Mouse (Mus musculus) spleen, adult 12 weeks (tissue): Measurements from ENCODE around the gene Uap1.

Source experiments
- DNase-seq: peaks from one replicate; pipeline ENCODE4 v3.0.0; 2022; ENCODE audit warnings: low spot score

Gene Uap1

DNA sequence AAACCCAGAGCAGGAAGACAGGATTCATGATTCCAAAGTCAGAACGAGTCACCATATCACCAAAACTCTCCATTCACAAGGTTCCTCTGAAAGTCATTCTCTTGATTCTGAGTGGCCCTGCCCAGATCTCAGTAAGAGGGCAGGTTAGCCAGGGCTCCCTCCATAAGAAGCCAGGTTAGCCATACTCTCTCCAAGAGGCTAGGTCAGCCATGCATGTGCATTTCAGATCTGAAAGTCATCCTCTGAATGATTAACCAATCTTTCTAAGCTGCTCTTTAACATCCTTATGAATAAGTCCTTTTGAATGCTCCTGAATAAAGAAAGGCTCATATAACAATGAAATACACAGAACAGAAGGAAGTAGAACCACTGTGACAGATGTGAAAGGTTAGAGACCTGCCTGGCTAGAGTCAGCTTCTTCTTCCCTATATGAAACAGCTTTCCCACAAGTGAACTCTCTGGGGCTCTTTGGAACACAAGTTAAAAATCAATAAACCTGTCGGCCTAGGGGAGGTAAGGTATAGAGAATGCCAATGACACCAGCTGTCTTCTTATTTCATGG, 10.6 kb downstream of the Uap1 start:
- no peak for DNase-seq

DNA sequence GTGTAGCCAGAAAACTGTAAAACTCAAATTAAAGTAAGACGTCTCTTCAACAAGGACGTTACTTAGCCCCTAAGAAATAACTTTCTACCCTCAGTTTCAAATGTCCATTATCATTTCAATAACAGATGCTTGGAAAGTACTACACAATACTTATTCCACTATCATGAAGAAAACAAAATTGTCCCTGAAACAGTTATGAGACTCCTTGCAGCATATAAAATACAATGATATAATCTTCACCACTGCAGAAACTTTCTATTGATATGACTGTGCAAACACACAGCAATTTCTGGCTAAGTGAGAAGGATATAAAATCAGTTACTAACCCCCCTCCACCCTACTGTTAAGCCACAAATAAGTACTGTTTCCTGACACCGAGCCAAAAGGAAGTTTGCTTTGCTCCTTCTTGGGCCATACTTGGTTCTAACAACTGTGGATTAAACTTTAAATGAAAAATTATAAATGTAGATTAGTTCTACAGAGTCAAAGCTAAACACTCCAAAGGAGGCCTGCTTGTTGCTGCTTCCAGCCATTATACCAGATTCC, 11.3 kb downstream of the Uap1 start:
- no peak for DNase-seq

DNA sequence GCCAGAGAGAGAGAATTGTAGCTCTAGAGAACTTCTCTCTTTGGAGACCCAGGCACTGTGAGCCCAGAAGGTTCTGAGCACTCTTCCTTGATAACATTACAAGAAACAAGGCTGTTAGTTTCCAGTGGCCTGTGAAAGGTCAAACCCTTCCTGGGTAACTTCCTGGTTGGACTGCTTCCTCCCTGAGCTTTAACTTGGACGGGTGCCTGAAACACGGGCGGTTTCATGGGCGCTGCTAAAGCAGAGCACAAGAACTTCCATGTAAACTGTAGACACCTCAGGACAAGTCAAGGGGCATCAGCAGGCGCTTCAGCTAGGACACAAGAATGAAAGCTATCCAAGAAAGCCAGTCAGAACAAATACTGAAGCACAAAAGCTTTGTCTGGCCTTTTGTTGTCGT, 12.9 kb downstream of the Uap1 start:
- no peak for DNase-seq

DNA sequence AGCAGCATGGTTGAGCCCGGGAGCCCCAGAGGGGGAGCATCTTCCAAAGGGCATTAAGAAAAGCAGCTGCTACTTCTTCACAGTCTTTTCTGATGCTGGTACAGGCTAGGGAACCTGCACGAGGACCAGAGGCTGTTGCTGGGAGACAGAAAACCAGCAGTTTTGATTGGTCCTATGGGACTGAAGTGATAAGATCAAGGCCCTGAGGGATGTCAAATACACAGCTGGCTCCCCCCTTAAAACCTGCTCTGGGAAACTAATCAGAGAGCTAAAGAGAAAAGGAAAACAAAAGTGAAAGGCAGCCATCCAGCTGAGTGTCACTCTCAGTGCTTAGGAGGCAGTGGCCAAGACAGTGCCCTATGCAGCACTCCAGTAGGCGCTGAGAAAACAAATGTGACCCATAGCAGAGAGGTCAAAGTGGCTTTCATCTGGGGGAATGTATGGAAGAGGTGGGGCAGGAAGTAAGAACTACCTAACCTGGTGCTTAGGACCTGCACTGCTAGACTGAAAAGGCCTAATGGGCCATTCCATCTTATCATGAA, 14.3 kb downstream of the Uap1 start:
- no peak for DNase-seq

DNA sequence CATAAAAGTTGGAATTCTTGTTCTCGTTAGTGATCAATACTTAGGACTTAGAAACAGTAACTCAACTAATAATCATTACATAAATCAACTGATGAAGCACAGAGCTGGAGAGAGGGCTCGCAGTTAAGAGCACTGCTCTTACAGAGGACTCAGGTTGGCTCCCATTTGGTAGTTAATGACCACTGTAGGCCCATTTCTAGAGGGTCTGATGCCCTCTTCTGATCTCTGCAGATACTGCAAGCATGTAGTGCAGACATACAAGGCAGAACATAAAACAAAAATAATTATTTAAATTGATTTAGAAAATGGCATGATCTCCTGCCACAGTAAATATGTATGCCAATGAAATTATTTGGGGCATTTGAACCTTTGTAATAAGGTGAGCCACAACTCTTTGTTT, 15.1 kb downstream of the Uap1 start:
- no peak for DNase-seq

GRCm38 (mm10) chr1:170155761-170156160, 19.0 kb downstream of the Uap1 start:
- no peak for DNase-seq

- DNase-seq = no peak
Measured at GRCm38 (mm10) chr1:170155298-170155697, 19.5 kb downstream of the Uap1 start.

DNA sequence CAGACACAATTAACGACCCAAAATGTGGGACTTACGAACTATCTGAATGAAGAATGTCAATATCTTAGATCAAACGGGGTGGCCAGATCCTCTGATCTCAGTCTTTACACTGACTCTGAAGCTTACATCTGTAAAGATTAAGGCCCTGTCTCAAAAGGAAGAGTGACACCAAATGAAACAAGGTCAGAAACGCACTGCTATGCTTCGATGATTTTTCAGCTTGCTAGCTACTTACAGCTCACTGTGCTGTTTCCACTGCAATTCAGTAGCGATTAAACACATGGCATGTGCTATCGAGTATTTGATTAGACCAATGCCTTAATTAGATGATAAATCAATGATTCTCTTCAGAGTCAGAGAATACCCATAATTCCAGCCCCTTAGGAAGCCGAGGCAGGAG, 20.8 kb downstream of the Uap1 start:
- DNase-seq = no peak

DNA sequence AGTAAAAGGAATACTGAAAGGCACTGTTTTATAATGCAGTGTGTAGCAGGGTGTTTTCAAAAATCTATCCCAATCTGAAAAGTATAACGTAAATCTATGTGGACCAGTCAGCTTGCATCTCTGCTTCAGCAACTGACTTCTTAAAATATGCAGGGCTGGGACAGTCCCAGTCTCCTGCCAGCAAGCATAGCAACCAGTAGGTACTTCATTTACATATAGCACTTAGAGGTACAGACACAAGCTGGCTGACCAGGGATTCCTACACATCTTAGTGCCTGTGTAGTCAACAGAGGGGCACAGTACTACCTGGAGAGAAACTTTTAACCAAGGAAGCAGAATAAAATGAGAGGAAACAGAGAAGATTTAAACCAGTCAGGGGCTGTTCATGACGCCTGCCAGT, 22.2 kb downstream of the Uap1 start:
- no peak for DNase-seq

GRCm38 (mm10) chr1:170150870-170151269, 23.9 kb downstream of the Uap1 start:
- DNase-seq = no peak

DNA sequence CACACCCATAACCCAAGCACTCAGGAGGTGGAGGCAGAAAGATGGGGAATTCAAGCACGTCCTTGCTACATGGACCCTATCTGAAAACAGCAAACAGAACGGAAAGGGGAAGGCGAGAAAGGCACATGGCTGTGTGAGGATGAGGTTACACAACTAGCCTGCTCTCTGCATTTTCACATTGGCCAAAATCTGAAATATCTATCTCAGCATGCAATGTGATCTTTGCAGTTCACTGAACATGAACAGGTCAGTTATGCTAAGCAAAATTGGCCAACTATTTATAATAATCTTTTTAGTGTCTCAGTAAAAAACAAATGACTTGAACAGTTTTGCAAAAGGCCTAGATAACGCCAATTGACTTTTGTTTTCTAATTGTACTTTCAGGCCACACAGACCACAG, 25.0 kb downstream of the Uap1 start:
- DNase-seq = no peak

DNA sequence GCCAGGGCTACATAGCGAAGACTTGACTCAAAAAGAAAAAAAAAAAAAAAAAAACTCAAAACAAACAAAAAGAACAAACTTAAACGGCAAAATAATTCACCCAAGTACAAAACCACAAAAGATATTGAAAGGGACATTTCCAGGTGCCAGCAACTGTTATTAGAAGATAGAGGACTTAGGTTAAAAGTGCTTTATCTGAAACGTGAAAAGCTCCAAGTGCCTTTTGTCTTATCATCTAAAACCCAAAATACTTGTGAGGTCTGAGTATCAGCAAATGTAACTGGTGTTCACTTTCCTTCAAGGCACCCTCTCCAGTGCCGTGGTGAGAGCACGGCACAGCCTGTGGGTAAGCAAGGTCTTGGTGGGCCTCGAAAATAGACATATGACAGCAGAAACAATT, 26.2 kb downstream of the Uap1 start:
- DNase-seq = no peak

DNA sequence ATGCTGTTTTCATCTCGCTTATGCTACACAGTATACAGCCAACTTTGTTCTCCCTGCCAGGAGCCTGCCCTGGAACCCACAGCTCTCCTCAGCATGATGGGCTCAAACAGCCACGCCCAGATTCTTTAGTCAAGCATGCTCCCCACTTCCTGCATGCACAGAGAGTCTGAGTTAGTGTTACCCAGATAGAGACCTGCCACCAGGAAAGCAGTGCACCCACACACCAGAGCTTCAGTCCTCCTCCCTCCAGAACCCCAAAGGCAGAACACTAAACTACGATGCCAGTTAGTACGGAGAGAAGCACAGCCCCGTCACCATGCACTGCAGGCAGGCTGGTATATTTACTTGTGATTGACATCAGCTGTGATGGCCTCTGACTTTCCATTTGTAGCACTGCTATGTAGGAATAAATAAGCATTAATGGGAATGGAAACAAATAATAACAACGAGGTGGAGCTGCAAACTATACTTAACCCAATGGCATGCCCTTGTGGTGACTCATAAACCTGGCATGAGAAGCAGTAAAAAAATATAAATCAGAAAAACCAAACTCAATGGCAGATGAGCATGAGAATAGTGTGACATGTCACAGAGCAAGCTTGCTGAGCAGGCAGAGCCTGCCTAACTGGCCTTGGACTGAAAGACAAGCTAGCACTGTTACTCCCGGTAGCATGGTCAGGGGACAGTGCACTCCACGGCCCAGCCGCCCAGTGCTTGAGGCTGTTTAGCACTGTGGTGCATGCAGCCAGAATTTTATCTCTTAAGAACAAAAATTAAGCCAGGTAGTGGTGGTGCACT, 26.9 kb downstream of the Uap1 start:
- peak; percentile 19 for DNase-seq

DNA sequence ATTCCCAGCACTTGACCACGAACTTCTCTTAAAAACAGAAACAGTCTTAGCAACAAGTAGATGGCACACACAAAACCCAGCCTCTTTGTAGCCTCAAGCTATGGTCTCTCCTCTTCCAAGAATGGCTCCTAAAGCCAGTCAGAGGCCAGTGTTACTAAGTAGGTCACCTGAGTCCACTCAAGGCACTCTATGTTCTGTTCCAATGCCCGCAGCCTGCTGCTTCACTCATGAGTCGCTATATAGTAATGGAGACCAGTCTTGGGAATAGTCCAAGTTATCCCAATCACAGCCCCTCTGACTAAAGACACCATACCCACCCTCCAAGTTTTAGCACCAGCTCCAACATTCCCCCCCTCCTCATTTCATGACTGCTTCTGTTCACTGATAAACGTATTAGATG, 29.2 kb downstream of the Uap1 start:
- DNase-seq = no peak

DNA sequence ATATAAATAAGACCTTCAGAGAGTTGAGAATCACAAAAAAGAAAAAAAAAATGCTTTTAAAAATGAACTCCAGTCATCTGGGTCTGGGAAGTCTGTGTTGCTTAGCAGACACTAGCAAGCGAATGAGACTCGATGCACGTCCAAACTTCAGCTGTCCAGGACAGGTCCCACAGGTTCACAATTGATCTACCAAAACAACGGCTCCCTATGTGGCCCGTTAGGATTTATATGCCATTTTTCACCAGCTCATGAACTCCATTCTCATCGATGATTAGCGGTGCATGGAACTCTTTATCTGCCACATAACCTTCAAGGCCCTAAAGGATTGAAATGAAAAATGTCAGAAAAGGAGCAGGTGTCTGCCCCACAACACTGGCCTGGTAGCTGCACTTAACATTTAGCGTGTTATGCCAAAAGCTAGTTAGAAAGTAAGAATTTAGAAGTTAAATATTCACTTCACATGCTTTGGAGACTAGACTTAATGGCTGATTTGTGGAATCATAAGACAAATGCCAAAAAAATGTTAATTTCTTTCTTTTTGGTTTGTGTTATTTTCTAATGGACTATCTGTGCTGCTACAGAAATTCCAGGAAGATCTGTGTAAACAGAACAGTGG, 32.4 kb downstream of the Uap1 start:
- DNase-seq = no peak

DNA sequence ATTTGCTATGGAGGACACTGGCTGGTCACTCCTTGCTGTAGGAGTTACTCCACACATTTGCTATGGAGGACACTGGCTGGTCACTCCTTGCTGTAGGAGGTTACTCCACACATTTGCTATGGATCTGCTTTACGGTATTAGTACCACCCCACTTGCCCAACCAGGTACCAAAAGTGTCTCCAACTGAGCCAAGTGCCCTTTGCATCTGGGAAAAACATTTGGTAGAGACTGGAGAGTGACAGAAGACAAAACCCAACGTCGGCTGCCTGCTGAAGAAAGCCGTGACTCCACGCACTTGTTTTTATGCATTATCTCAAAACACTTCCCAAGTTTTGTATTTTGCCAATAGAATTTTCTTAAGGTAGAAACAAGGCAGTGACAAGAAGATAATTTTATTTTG, 33.1 kb downstream of the Uap1 start:
- DNase-seq = no peak

DNA sequence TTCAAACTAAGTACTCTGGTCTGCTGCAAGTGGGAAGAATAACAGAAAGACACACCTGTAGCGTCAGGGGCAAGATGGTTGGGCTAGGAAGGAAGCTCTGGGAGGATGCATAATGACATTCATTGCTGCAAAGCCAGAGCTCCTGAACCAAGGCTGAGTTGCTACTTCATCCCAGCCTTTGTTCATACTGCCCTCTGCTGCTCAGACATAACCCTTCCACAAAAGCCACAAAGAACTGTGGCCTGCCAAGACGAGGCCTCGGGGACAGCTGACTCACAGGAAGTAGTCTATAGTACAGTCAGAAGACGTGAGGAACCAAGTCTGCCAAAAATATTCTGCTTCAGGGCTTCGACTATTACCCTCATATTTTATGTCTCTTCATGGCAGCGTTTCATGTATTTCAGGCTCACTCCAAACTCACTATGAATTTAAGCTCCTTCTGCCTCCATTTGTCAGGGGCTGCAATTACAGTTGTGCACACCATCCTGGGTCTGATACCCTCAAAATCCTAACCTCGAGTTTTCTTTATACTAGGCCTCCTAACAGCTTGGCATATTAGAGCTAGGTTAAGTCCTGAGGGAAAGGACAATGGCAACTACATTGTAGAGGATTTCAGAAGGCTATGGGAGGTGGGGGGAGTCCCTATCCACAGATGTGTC, 38.3 kb downstream of the Uap1 start:
- peak; percentile 21 for DNase-seq

- DNase-seq = no peak
Measured at GRCm38 (mm10) chr1:170134264-170134663, 40.5 kb downstream of the Uap1 start.

GRCm38 (mm10) chr1:170130962-170131361, 43.8 kb downstream of the Uap1 start:
- DNase-seq = no peak

DNA sequence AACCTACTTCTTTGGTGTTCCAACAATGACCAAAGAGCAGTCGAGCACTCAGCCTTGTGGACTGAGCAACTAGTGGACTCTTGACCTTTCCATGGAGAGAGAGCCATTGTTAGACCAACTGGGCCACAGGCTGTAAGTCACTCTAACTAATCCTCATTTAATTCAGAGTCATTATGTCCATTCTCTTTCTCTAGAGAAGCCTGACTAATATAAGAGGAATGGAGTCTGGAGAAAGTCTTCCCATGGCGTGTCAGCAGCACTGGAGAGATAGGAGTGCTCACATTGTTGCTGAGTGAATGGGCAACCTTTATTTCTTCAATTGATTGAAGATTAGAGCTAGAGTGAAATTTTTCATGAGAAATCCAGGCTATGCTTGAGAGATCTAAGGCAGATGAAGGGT, 50.1 kb downstream of the Uap1 start:
- DNase-seq = no peak

- no peak for DNase-seq
Measured at GRCm38 (mm10) chr1:170113616-170114015, 61.1 kb downstream of the Uap1 start.

- no peak for DNase-seq
Measured at GRCm38 (mm10) chr1:170112261-170112660, 62.5 kb downstream of the Uap1 start.
